Mouse (Mus musculus): ENCODE data around the gene Ugt2b5.
A peak's percentile ranks its signal among the peaks of the same experiment; 100 is the strongest.
"Not testable (repeated sequence)": the region's sequence is repeated elsewhere in the genome, so short reads cannot be mapped to it uniquely, and the experiment has no call there.

Gene Ugt2b5

DNA sequence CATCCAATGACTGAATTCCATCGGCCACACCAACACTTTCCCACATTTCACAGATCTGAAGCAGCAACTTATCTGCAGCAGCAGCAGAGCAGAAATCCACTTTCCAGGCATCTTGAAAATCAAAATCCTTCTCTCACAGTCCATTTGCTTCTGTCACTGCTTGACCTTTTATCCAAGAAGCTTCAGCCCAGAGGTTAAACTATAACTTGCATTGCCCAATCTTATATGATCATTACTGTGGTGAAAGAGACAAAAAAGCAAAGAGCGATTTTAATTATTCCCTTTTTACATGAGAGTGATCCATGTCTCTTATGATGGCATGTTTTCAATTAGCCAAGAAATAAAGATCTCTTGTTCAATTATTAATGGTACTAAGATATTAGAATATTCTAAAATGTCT is at the start of gene Ugt2b5:
Gene Ugt2b5 (minus strand): TSS at position 123 of the 400 bp plus-strand sequence.
- not testable (repeated sequence) for DNase-seq (ENCODE audit: extremely low spot score, low spot score)

DNA sequence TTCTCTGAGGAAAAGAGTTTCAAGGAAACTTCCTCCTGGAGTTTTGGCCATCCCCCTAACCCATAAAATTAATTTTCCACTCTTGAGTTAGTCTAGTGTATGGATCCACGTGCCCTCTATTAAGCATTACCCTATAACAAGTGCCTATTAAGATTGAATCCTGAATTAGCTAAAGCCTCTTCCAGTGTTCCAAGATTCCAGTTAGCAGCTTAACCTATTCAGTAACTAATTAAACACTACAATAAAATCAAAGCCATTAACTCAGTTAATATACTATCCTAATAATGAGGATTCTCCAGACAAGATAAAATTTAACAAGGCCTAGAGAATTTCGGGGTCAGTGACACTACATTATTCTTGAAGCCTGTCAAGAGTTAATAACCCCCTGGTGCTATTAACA is 35.7 kb upstream of the Ugt2b5 start:
- not testable (repeated sequence) for DNase-seq (ENCODE audit: extremely low spot score, low spot score)

DNA sequence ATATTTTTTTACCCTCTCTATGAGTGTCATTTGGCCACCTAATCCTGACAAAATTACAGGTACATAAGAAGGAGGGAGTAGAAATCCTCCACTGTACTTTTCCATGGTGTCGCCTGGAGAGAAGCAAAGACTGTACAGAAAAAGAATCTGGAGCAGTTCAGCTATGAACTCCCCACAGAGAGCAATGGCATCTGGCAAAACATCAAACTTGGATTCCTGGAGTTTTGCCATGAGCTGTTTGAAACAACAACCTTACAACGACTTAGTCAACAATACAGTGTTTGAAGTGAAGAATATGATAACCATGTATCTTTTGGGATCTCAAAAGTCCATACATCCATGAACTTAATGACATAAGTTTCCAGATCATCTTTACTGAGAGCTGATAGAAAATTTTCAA is 34.6 kb upstream of the Ugt2b5 start:
- no peak for DNase-seq (ENCODE audit: extremely low spot score, low spot score)

DNA sequence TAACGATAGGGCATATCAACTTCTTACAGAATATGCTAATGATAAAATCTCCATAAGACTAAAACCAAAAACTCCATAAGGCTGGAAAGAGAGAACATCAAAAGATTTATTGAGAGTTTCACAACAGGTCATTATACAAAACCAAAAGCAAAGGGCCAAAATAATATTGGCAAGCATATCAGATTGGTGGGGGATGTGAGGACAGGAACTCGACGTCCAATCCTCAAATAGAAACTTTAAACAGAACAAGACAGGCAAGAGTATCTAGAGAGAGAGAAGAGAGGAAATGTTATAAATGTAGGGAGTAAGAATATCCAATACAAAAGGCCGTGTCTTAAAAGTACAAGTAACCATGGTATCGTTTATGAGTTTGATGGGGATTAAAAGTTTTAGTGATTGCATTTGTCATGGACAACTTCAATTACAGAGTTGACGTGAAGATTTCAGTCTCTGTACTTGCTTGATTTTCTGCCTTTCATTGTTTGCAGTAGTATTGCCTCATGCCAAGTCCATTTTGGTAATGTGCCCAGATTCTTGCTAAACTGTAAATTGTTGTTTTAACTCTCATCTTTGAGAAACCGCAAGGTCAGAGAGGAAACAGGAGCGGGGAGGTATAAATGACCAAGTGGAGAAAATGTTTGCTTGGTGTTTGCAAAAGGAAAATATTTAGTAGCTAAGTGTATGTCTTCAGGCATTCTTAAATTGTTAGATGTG is 7.8 kb upstream of the Ugt2b5 start:
- no peak for DNase-seq (ENCODE audit: extremely low spot score, low spot score)

DNA sequence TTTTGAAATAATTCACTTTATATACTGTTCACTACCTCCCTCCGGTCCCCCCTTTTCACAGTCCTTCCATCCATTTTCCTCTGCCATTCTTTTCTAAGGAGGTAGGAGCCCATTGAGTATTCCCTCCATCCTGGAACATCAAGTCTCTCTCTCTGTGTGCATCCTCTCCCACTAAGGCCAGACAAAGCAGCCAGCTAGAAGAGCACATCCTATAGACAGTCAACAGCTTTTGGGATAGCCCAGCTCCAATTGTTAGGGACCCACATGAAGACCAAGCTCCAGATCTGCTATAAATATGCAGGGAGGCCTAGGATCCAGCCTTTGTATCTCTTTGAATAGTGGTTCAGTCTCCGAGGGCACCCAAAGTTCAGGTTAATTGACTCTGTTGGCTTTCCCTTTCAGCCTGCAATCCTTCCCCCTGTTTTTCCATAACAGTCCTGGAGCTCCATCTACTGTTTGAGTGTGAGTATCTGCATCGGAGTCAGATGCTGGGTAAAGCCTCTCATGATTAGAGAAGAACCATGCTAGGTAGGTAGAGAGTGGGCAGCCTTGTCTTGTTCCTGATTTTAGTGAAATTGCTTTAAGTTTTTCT is 2.8 kb upstream of the Ugt2b5 start:
- peak; percentile 15 for DNase-seq (ENCODE audit: extremely low spot score, low spot score)

DNA sequence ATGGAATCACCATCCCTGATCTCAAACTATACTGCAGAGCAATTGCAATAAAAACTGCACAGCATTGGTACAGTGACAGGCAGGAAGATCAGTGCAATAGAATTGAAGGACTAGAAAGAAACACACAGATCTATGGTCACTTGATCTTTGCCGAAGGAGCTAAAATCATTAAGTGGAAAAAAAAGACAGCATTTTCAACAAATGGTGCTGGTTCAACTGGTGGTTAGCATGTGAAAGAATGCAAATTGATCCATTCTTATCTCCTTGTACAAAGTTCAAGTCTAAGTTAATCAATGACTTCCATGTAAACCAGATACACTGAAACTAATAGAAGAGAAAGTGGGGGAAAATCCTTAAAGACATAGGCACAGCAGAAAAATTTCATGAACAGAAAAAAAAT is 36.4 kb downstream of the Ugt2b5 start:
- not testable (repeated sequence) for DNase-seq (ENCODE audit: extremely low spot score, low spot score)

DNA sequence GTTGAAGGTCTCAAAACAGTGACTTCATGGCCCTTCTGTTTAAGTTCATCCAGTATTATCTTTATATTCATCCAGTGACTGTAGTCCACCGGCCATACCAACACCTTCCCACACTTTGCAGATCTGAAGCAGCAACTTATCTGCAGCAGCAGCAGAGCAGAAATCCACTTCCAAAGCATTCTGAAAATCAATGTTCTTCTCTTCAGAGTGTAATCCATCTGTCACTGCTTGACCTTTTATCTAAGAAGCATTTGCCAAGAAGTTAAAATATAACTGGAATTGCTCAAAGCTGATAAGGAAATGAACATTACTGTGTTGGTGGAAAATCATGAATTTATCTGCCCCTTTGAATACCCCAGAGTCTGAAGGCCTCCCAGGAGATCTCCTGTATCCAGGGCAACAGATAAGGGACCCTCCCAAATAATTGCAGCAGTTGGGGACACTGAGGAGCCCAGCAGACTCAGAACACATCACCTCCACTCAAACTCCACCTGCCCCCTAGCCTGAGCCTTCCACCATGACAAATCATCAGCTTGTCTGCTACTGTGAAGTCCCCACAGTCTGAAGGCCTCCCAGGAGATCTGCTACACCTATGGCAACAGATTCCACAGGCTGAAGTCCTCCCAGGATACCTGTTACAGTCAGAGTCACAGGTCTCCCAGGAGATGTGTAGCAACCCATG is 47.6 kb downstream of the Ugt2b5 start, which contains the start of gene Ugt2b36:
Gene Ugt2b36 (minus strand): TSS at position 210 of the 682 bp plus-strand sequence.
- DNase-seq (ENCODE audit: extremely low spot score, low spot score) = no peak

DNA sequence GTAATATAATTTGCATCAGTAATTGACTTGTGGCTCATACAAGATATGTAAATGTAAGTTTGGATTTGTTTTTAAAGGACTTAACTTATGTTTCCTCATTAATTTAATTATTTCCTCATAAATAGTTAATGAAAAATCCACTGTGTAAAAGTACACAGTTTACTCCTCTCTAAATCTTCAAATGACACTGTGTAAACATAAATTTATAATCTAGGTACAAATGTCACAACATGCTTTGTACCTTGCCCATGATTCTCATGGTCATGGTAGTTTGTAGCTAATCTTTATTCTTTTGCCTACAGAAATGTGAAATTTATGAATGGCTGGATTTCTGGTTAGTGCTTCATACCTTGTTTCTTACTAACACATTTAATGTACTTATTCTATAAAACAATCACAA is 49.0 kb downstream of the Ugt2b5 start:
- DNase-seq (ENCODE audit: extremely low spot score, low spot score) = no peak

DNA sequence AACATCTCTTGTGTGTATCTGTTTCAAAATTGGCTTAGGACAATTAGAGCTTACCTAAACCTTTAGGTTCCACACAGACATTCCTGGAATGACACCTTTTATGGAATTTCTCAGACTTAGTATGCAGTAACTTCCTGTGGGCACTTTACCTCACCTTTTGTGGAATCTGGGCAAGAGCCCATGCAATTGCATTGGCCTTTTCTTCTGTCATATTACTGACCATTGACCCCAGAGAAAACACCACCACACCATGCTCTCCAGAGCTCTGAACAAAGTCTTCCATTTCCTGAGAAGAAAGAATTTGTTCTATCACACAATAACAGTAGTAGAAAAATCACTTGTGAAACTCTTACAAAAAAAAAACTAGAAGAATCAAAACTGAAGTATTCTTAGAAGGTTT is 50.9 kb downstream of the Ugt2b5 start:
- no peak for DNase-seq (ENCODE audit: extremely low spot score, low spot score)

DNA sequence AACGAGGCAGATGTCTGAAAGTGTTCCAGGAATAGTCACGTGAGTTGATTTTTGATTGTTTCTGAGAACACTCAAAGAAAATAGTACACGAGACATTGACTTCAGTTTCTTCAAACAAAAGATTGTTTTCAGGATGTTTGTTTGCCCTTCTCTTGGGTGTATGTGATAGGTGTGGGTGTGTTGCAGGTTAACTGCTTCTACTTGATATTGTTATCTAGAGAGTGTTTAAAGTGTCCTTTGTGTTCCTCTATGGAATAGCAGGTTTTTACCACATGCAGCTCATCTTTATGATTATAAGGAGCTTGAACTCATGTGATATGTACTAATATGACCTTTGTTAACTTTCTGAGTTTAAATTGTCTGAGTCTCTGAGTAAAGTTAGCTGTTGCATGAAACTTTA is 53.8 kb downstream of the Ugt2b5 start:
- no peak for DNase-seq (ENCODE audit: extremely low spot score, low spot score)

All from neural tube, embryonic 10.5 days (tissue).